Mouse (Mus musculus) embryonic fibroblast, embryonic 13.5 days (primary cell): ENCODE measurements around the gene Cacng4.

Source experiments
- CTCF ChIP-seq: IDR thresholded peaks from 2 replicates; pipeline ENCODE4 v1.5.1; 2011; ENCODE audit warnings: mild to moderate bottlenecking, control low read depth, low read length, moderate library complexity, borderline replicate concordance; ENCODE audit not compliant: insufficient read depth
- POLR2A ChIP-seq: IDR thresholded peaks from 2 replicates; pipeline ENCODE4 v1.6.1; 2011; ENCODE audit warnings: low read depth, mild to moderate bottlenecking, control low read depth, low read length, moderate library complexity

- TF ChIP-seq POLR2A (no peak), CTCF (no peak)
These were observed 45.2 kb downstream of the Cacng4 start for GRCm38 (mm10) chr11:107749114-107749513.
